Mouse (Mus musculus): Measurements from ENCODE around the gene Sec14l3.
"Not testable (repeated sequence)": the region's sequence is repeated elsewhere in the genome, so short reads cannot be mapped to it uniquely, and the experiment has no call there.

Sec14l3 gene

DNA sequence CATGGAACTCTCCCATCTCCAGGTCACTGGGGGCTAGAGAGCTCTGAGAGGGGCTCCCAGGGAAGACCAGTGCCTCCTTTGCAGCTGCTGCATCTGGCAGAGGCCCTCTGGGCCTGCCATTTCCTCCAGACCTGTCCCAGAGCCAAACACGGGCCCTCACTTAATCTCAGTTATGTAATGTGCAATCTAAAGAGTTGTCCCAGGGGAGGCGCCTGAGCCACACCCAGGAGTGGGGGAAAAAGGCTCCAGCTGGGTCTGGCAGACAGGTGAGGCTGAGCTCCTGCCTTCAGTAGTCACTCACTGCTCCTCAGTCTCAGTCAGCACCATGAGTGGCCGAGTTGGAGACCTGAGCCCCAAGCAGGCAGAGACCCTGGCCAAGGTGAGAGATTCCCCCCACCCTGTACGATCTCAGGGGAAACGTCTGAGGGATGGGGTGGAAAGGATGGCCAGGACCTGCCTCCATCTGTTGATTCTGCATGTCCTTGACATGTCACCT is at the start of gene Sec14l3:
TSS of gene Sec14l3 (plus strand) at position 215 of the 496 bp plus-strand sequence.
- DNase-seq, result no peak

DNA sequence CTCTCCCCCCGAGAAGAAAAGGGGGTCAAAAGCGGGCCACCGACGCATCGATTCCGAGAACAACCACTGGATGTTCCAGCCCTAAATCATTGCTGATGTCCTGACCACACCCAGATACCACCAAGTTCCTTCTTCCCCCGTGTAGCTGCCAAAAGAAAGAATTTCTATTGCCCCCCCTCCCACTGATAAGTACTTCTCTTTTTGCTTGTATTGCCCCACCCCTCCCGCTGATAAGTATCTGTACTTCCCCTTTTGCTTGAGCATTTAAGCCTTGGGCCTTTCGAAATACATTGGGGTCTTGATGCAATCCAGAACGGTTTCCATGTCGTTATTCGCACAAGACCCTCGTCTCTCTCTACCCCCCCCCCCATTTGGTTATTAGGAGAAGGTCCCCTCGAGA is 48.8 kb upstream of the Sec14l3 start:
- not testable (repeated sequence) for DNase-seq

DNA sequence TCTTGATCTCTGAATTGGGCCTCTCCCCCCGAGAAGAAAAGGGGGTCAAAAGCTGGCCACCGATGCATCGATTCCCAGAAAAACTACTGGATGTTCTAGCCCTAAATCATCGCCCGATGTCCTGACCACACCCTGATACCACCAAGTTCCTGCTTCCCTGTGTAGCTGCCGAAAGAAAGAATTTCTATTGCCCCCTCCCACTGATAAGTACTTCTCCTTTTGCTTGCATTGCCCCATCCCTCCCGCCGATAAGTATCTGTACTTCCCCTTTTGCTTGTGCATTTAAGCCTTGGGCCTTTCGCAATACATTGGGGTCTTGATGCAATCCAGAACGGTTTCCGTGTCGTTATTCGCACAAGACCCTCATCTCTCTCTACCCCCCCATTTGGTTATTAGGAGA is 42.5 kb upstream of the Sec14l3 start:
- DNase-seq, result not testable (repeated sequence)

- no peak for DNase-seq
Observed at GRCm38 (mm10) chr11:4023321-4023720, 41.3 kb upstream of the Sec14l3 start.

DNA sequence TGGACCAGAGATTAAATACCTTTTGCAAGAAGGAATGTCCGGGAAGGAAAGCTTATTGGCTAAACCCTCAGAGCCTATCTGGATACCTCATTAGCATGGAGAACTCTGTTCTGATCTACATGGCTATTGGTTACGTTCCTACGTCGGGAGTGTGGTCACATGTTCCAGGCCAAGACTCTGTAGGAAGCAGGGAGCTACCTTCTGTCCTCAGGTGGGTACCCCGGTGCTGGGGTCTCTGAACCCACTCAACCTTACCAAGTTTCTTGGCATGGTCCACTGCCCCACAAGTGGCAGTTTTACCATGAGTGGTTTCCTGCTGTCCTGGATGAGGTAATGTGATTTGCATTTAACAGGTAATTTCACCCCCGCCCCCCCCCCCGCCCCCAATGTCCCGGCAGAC is 37.6 kb upstream of the Sec14l3 start:
- DNase-seq, result no peak

- DNase-seq, result no peak
Observed at GRCm38 (mm10) chr11:4027561-4028334, 36.9 kb upstream of the Sec14l3 start.

DNA sequence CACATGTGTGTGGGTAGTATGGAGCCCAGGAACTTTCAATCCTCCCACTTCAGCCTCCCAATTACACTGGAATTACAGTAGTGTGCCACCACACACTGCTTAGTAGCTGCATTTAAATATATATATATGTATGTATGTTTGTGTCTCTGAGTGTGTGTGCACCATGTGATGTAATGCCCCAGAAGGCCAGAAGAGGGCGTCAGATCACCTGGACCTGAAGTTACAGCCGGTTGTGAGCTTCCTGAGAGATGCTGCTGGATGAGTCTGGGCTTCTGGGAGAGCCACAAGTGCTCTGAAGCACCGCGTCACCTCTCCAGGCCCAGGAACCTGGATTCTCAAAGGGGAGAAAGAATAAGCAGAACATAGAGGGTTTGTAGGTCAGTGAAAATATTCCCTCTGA is 35.3 kb upstream of the Sec14l3 start:
- DNase-seq, result no peak

DNA sequence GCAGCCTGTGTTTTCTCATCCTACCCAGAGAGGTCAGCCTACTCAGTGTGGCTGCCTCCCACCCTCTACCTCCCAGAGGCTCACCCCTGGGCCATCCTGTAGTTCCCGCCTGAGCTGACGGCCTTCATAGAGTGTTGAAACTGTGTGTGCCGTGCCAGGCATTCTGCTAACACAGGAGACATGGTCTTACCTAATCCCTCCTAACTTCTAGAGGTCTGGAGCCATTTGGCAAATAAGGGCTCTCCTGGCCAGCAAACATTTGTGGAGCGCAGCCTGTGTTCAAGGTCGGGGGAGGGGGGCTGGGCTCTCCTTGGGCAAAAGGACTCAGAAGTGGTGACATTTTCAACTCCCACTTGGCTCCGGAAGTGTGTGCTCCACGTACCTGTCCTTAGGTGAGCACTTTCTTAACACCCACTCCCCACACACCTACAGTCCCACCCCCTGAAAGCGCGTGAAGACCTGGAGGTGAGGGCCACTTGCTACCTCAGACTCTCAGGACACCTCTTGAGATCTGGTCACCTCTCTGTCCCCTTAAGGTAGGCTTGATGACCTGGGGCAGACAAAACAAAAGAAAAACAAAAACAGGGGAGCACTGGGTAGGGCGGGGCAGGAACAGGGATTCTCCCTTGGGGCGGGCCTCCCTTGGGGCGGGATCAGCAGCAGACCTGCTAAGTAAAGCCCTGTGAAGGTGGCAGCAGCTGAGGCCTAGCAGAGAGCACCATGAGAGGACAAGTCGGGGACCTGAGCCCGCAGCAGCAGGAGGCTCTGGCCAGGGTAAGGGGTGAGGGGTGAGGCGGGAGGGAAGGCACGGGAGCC is 33.3 kb upstream of the Sec14l3 start, which contains the start of gene Sec14l4:
TSS of gene Sec14l4 (plus strand) at position 337 of the 816 bp plus-strand sequence.
- no peak for DNase-seq

DNA sequence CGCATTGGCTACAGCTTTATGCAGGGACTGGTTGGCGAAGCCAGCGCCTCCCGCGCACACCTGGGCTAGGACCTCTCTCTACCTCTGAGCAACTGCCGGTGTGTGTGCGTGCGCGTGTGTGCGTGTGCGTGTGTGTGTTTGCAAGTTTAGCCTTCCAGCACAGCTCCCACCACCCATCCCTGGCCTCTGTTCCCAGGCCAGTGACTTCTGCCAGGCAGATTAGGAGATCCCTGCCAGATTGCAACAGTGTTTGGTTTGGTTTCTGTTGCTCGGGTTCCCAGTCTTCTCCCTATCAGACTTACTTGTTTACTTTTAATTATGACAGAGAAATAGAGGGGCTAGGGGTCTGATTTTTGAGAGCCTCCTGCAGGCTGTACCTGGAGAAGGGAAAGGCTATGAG is 32.7 kb upstream of the Sec14l3 start:
- no peak for DNase-seq

- no peak for DNase-seq
Observed at GRCm38 (mm10) chr11:4033471-4033870, 31.2 kb upstream of the Sec14l3 start.

- no peak for DNase-seq
Observed at GRCm38 (mm10) chr11:4034169-4034568, 30.5 kb upstream of the Sec14l3 start.

- DNase-seq, result no peak
Observed at GRCm38 (mm10) chr11:4035116-4035892, 29.3 kb upstream of the Sec14l3 start.

DNA sequence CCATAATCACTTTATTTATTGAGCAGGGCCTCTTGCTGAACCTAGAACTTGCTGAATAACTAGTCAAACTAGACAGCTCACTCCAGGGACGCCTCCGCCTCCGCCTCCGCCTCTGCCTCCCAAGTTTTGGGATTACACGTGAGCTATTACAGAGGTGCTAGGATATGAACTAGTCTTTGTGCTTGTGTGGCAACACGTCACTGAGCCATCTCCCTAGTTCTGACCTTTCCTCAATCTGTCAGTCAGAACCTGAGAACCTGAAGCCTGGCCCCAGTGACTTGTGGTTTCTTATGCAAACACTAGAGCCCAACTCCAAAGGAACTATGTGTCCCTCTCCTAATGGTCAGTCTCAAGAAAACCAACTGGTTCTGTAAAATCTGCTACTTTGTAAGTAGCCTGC is 28.7 kb upstream of the Sec14l3 start:
- DNase-seq, result no peak

DNA sequence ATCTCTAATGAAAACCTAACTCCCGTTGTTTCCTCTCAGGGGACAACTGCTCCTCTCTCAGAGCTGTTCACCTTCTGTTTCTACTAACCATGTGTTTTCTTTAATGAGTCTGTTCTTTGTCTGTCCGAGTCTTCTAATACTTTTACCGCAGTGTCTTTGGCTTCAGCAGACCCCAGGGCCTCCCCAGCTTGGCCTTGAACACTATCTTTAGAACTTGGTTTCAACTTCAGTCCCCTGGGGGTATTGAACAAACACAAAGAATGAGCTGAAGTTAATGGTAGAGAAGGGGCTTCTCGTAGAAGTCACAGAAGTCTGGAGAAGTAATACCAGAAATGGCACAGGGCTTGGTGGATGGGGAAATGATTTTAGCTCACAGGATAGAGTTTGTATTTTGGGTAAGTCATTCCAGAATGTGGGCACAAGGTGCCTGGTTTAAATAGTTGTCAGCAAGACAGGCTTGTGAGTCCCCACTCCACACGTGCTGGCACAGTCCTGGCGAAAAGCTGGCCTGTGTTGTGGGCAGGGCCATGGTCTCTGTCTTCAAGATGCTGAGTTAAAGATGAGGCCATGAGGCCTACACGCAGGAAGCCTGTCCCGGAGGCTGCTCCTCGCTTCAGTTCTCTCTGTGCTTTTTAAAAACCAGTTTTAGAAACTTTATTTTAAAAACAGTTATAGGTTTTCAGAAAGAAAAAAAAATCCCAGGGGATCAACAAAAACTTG is 28.1 kb upstream of the Sec14l3 start:
- no peak for DNase-seq

DNA sequence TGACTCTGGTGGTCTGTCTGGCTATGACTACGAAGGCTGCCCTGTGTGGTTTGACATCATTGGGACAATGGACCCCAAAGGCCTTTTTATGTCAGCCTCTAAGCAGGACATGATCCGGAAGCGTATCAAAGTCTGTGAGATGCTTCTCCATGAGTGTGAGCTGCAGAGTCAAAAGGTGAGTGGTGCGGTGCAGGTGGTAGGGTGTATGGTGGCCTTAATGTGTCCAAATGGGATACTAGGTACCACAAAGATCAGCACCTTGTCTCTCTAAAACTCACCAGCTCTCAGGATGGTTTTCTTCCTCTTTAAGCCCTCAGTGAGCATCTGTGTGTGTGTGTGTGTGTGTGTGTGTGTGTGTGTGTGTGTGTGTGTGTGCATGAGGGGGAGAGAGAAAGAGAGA is 24.7 kb upstream of the Sec14l3 start:
- DNase-seq, result no peak

DNA sequence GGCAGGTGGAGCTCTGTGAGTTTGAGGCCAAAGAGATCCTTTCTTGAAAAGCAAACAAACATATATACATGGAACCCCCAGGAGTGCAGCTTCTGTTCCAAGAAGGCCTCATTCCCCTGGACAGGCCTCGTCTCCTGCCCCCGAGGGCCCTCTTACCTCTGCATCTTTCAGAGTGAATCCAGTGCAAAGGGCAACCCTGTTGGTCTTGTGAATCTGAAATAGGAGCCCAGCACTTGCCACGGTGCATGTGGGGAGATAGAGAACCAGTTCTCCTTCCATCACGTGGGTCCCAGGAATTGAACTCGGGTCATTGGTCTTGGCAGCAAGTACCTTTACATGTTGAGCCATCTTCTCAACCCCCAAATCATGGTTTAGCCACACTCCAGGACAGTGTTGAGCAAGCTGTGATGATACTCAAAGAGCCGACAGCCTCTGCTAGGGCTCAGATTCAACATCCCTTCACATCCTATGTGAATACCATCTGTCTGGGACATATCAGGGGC is 23.5 kb upstream of the Sec14l3 start:
- DNase-seq, result no peak

DNA sequence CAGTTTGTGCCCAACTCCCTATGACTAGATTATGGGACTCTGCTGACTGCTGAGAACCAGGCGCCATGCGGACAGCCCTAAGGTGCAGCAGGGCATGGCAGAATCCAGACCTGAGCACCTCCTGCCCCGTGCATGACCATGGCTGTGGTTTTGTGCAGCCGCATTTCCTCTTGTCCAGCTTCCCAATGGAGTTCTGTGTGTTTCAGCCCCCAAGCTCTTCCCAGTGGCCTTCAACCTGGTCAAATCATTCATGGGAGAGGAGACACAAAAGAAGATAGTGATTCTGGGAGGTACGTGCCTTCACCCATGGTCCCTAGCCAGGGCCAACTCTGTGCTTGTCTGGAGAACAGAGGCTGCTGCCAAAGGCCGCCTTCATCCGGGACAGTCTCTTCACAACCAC is 21.6 kb upstream of the Sec14l3 start:
- no peak for DNase-seq

DNA sequence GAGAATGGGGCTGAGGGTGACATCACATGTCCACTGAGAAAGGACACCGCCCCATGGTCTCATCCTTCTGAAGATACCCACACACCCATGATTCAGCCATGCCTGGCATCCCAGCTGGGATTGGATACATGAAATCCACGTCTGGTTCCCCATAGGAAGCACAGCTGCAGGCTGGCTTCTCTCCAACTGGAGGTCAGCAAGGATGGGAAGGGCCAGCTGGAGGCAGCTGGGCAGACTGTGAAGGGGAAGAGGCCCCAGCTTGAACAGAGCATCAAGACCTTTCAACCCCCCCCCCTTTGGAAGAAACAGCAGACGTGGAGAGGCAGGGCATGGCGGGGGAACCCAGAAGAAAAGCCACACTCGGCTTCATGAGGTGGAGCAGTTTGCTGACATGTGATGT is 18.1 kb upstream of the Sec14l3 start:
- DNase-seq, result no peak

- DNase-seq, result no peak
Observed at GRCm38 (mm10) chr11:4047766-4048165, 16.9 kb upstream of the Sec14l3 start.

DNA sequence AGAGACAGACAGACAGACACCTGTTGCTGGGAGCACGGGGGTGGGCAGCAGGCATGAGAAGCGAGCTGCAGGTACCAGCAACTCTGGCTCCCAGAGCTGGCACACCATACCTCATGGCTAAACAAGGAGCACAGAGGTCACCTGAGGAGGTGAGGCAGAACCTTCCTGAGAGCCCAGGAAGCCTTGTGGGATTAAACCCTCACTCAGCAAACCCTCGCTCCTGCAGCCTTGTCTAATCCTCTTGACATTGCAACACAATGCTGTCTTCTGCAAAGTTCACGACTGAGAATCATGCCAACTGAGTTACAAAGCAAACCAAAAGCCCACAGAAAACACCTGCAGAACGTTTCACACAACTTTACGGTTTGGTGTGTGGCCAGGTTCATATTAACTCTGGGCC is 16.2 kb upstream of the Sec14l3 start:
- no peak for DNase-seq

- DNase-seq, result peak; percentile 84
Observed at GRCm38 (mm10) chr11:4053586-4053985, 11.1 kb upstream of the Sec14l3 start.

GRCm38 (mm10) chr11:4060866-4061575 is 3.6 kb upstream of the Sec14l3 start:
- DNase-seq, result no peak

Data from embryo, embryonic 11 days (tissue).